Comparison of ENCODE assay signal across 12 mouse cellular contexts in genomic region chr15:99314891-99315290, GRCm38 (mm10). TPM values are rescaled to one million over a fixed set of nuclear protein-coding genes. Genes with fewer than 3 reads are reported as not detected.
DNase-seq lines count a peak whose midpoint lies in the region; ATAC-seq and TF ChIP-seq lines count a peak whose summit lies in the region.
"Had no signal": no experiment of that assay in that cellular context is flagged by ENCODE, and none has a peak within 500 bp of the region (broad histone marks: within the 10 kb centered on the region; RNA-seq: fewer than 3 reads in every experiment).

No protein-coding gene starts in this region.

- no peak for TF ChIP-seq CTCF in heart, postnatal 0 days (IDR thresholded peaks at IDR 0.05; ENCODE audit: low read depth)

- H3K4me1 ChIP-seq in heart, postnatal 0 days (ENCODE audit: control insufficient read depth, insufficient read depth) = peaks cover under 1% of the 10 kb centered on the region; the same call in 1 of the 2 replicates
- H3K4me1 ChIP-seq in heart, embryonic 10.5 days = peaks cover 18% of the 10 kb centered on the region; the same call in 1 of the 2 replicates
- H3K4me1 ChIP-seq in liver, embryonic 16.5 days (ENCODE audit: control insufficient read depth, low read depth, low read length) = no peaks in the 10 kb centered on the region
- H3K4me1 ChIP-seq in liver, embryonic 11.5 days (replicated peaks; ENCODE audit: control insufficient read depth, insufficient read depth, low read length) = no peaks in the 10 kb centered on the region
- no peaks in the 10 kb centered on the region for H3K4me1 ChIP-seq in embryonic facial prominence, embryonic 13.5 days
- H3K4me1 ChIP-seq in midbrain, embryonic 11.5 days (ENCODE audit: control insufficient read depth, insufficient read depth, low read length) = no peaks in the 10 kb centered on the region
- H3K4me1 ChIP-seq: limb, embryonic 15.5 days had no signal

- peaks cover 86% of the 10 kb centered on the region for H3K36me3 ChIP-seq in heart, postnatal 0 days (replicated peaks; ENCODE audit: control insufficient read depth, insufficient read depth, low read length)
- H3K36me3 ChIP-seq in heart, embryonic 10.5 days = peaks cover 95% of the 10 kb centered on the region
- 0 out of 2 replicates have a peak, but pooled peaks cover 2% of the 10 kb centered on the region for H3K36me3 ChIP-seq in liver, embryonic 16.5 days (ENCODE audit: control insufficient read depth, insufficient read depth)
- peaks cover 22% of the 10 kb centered on the region for H3K36me3 ChIP-seq in liver, embryonic 11.5 days (ENCODE audit: control insufficient read depth, insufficient read depth, low read length)
- H3K36me3 ChIP-seq in embryonic facial prominence, embryonic 13.5 days = peaks cover 94% of the 10 kb centered on the region
- H3K36me3 ChIP-seq in midbrain, embryonic 11.5 days (ENCODE audit: control insufficient read depth, insufficient read depth, low read length) = peaks cover 31% of the 10 kb centered on the region

- no peaks in the 10 kb centered on the region for H3K9me3 ChIP-seq in heart, postnatal 0 days (replicated peaks; ENCODE audit: control insufficient read depth, low read length)
- no peaks in the 10 kb centered on the region for H3K9me3 ChIP-seq in heart, embryonic 10.5 days
- H3K9me3 ChIP-seq in liver, embryonic 16.5 days (replicated peaks; ENCODE audit: control insufficient read depth, low read length) = no peaks in the 10 kb centered on the region
- no peaks in the 10 kb centered on the region for H3K9me3 ChIP-seq in liver, embryonic 11.5 days (ENCODE audit: control insufficient read depth, low read length)
- no peaks in the 10 kb centered on the region for H3K9me3 ChIP-seq in embryonic facial prominence, embryonic 13.5 days
- H3K9me3 ChIP-seq in midbrain, embryonic 11.5 days (ENCODE audit: control insufficient read depth, low read length) = no peaks in the 10 kb centered on the region
- H3K9me3 ChIP-seq: limb, embryonic 15.5 days had no signal

- 89% methylated on average over 16 of the region's 16 CpGs for WGBS in heart, postnatal 0 days
- WGBS in heart, embryonic 10.5 days = 93% methylated on average over 16 of the region's 16 CpGs
- WGBS in liver, embryonic 16.5 days (ENCODE audit: insufficient replicate concordance) = 82% methylated on average over 16 of the region's 16 CpGs
- WGBS in liver, embryonic 11.5 days = 89% methylated on average over 16 of the region's 16 CpGs
- WGBS in embryonic facial prominence, embryonic 13.5 days = 85% methylated on average over 16 of the region's 16 CpGs
- WGBS in midbrain, embryonic 11.5 days = 92% methylated on average over 16 of the region's 16 CpGs

- no peak for DNase-seq in heart, postnatal 0 days (ENCODE audit: low spot score)
- no peak for DNase-seq in heart, embryonic 10.5 days (ENCODE audit: low spot score)
- DNase-seq in liver, embryonic 11.5 days (ENCODE audit: low spot score) = no peak
- peak; percentile 65 for DNase-seq in lung, postnatal 36 days
- DNase-seq in midbrain, embryonic 11.5 days (ENCODE audit: low spot score, missing footprints) = no peak
- DNase-seq: gastrocnemius, postnatal 36 days; thymus, postnatal 25 days had no signal

- no peak overlapping the region for H3K4me2 ChIP-seq in heart, postnatal 0 days (ENCODE audit: low read depth, low read length)
- H3K4me2 ChIP-seq in liver, embryonic 16.5 days (ENCODE audit: low read depth, low read length) = no peak overlapping the region
- H3K4me2 ChIP-seq in liver, embryonic 11.5 days = no peak overlapping the region
- H3K4me2 ChIP-seq in embryonic facial prominence, embryonic 13.5 days = no peak overlapping the region
- no peak overlapping the region for H3K4me2 ChIP-seq in midbrain, embryonic 11.5 days
- H3K4me2 ChIP-seq: limb, embryonic 15.5 days had no signal

- no peak for TF ChIP-seq EP300 in heart, postnatal 0 days (IDR thresholded peaks at IDR 0.05; ENCODE audit: low read depth)

- ATAC-seq in heart, postnatal 0 days (ENCODE audit: insufficient read depth, low read depth) = no peak
- 0 out of 2 replicates have a peak, but pooled peaks have one; percentile 16 for ATAC-seq in liver, embryonic 16.5 days (ENCODE audit: low read depth)
- no peak for ATAC-seq in liver, embryonic 11.5 days (replicated peaks; ENCODE audit: low FRiP score)
- 0 out of 2 replicates have a peak, but pooled peaks have one; percentile 15 for ATAC-seq in embryonic facial prominence, embryonic 13.5 days (ENCODE audit: insufficient number of reproducible peaks, insufficient read depth, low FRiP score, low TSS enrichment, low read depth)
- no peak for ATAC-seq in midbrain, embryonic 11.5 days (ENCODE audit: low FRiP score)
- ATAC-seq: forebrain, embryonic 16.5 days had no signal

- no peak overlapping the region for H3K4me3 ChIP-seq in heart, postnatal 0 days (ENCODE audit: low read depth, low read length)
- no peak overlapping the region for H3K4me3 ChIP-seq in heart, embryonic 10.5 days
- no peak overlapping the region for H3K4me3 ChIP-seq in liver, embryonic 16.5 days (ENCODE audit: low read depth, low read length)
- no peak overlapping the region for H3K4me3 ChIP-seq in liver, embryonic 11.5 days (ENCODE audit: low read depth, low read length)
- H3K4me3 ChIP-seq in embryonic facial prominence, embryonic 13.5 days = no peak overlapping the region
- H3K4me3 ChIP-seq in midbrain, embryonic 11.5 days (ENCODE audit: low read depth, low read length) = no peak overlapping the region
- H3K4me3 ChIP-seq: limb, embryonic 15.5 days had no signal

- no peak overlapping the region for H3K9ac ChIP-seq in heart, postnatal 0 days (replicated peaks; ENCODE audit: low read depth, low read length)
- no peak overlapping the region for H3K9ac ChIP-seq in liver, embryonic 16.5 days (ENCODE audit: low read depth, low read length)
- no peak overlapping the region for H3K9ac ChIP-seq in liver, embryonic 11.5 days (ENCODE audit: low read depth, low read length)
- H3K9ac ChIP-seq in embryonic facial prominence, embryonic 13.5 days = no peak overlapping the region
- H3K9ac ChIP-seq in midbrain, embryonic 11.5 days (ENCODE audit: low read length) = no peak overlapping the region
- H3K9ac ChIP-seq: limb, embryonic 15.5 days had no signal

- H3K27me3 ChIP-seq in heart, postnatal 0 days (ENCODE audit: control insufficient read depth, insufficient read depth, low read length) = no peaks in the 10 kb centered on the region
- no peaks in the 10 kb centered on the region for H3K27me3 ChIP-seq in heart, embryonic 10.5 days (ENCODE audit: insufficient read depth, poor library complexity, severe bottlenecking)
- no peaks in the 10 kb centered on the region for H3K27me3 ChIP-seq in liver, embryonic 16.5 days (ENCODE audit: control insufficient read depth, insufficient read depth, low read depth, low read length)
- H3K27me3 ChIP-seq in liver, embryonic 11.5 days (replicated peaks; ENCODE audit: control insufficient read depth, insufficient read depth, low read length) = no peaks in the 10 kb centered on the region
- no peaks in the 10 kb centered on the region for H3K27me3 ChIP-seq in embryonic facial prominence, embryonic 13.5 days
- H3K27me3 ChIP-seq in midbrain, embryonic 11.5 days (ENCODE audit: control insufficient read depth, insufficient read depth, low read length) = no peaks in the 10 kb centered on the region
- H3K27me3 ChIP-seq: limb, embryonic 15.5 days had no signal

- H3K27ac ChIP-seq in heart, postnatal 0 days (ENCODE audit: low read depth) = peak overlapping the region; percentile 41; the same call in 1 of the 2 replicates
- H3K27ac ChIP-seq in heart, embryonic 10.5 days = no peak overlapping the region
- H3K27ac ChIP-seq in liver, embryonic 16.5 days (ENCODE audit: low read length) = no peak overlapping the region
- no peak overlapping the region for H3K27ac ChIP-seq in liver, embryonic 11.5 days (ENCODE audit: low read depth, low read length)
- no peak overlapping the region; the same call in 1 of the 2 replicates for H3K27ac ChIP-seq in embryonic facial prominence, embryonic 13.5 days
- H3K27ac ChIP-seq in midbrain, embryonic 11.5 days (ENCODE audit: low read depth, low read length) = no peak overlapping the region
- H3K27ac ChIP-seq: limb, embryonic 15.5 days had no signal

RNA-seq across cellular contexts. Expression of gene Fam186b, which starts 19.2 kb away (rescaled TPM):
- not detected in 2 replicates for total RNA-seq in heart, postnatal 0 days (2014; rRNA removed; ENCODE audit: low replicate concordance)
- 0.07 and 0.22 TPM in 2 replicates for polyA plus RNA-seq in heart, postnatal 0 days (2015; fragmentation: Nextera tagmentation; extraction: Ambion mirVana)
- polyA plus RNA-seq in heart, embryonic 10.5 days (2016; fragmentation: Nextera tagmentation; extraction: Ambion mirVana) = 0.19 and 0.37 TPM in 2 replicates
- 0.04 TPM in 1 of 2 replicates, not detected in the other for polyA plus RNA-seq in liver, embryonic 16.5 days (2015; fragmentation: Nextera tagmentation; extraction: Ambion mirVana)
- polyA plus RNA-seq in liver, embryonic 11.5 days (2014; fragmentation: Nextera tagmentation; extraction: Ambion mirVana) = 0.08 and 0.09 TPM in 2 replicates
- polyA plus RNA-seq in embryonic facial prominence, embryonic 13.5 days (2015; fragmentation: Nextera tagmentation; extraction: Ambion mirVana) = 0.12 and 0.42 TPM in 2 replicates
- 0.19 TPM in 1 of 2 replicates, not detected in the other for polyA plus RNA-seq in midbrain, embryonic 11.5 days (2014; fragmentation: Nextera tagmentation; extraction: Ambion mirVana)
- total RNA-seq: gastrocnemius, postnatal 36 days; heart, postnatal 36 days had no signal

RNA-seq across cellular contexts. Expression of gene Prpf40b, which starts 20.0 kb away (rescaled TPM):
- 25.4 and 26.9 TPM in 2 replicates for total RNA-seq in heart, postnatal 0 days (2014; rRNA removed; ENCODE audit: low replicate concordance)
- 27.4 and 29.3 TPM in 2 replicates for polyA plus RNA-seq in heart, postnatal 0 days (2015; fragmentation: Nextera tagmentation; extraction: Ambion mirVana)
- polyA plus RNA-seq in heart, embryonic 10.5 days (2016; fragmentation: Nextera tagmentation; extraction: Ambion mirVana) = 40.0 and 54.7 TPM in 2 replicates
- polyA plus RNA-seq in liver, embryonic 16.5 days (2015; fragmentation: Nextera tagmentation; extraction: Ambion mirVana) = 6.5 and 8.0 TPM in 2 replicates
- polyA plus RNA-seq in liver, embryonic 11.5 days (2014; fragmentation: Nextera tagmentation; extraction: Ambion mirVana) = 27.7 and 30.5 TPM in 2 replicates
- polyA plus RNA-seq in embryonic facial prominence, embryonic 13.5 days (2015; fragmentation: Nextera tagmentation; extraction: Ambion mirVana) = 82.4 and 83.6 TPM in 2 replicates
- polyA plus RNA-seq in midbrain, embryonic 11.5 days (2014; fragmentation: Nextera tagmentation; extraction: Ambion mirVana) = 41.5 and 41.6 TPM in 2 replicates

RNA-seq across cellular contexts. Expression of gene Fmnl3, which starts 55.4 kb away (rescaled TPM):
- total RNA-seq in heart, postnatal 0 days (2014; rRNA removed; ENCODE audit: low replicate concordance) = 18.2 and 21.6 TPM in 2 replicates
- 10.1 and 12.1 TPM in 2 replicates for polyA plus RNA-seq in heart, postnatal 0 days (2015; fragmentation: Nextera tagmentation; extraction: Ambion mirVana)
- polyA plus RNA-seq in heart, embryonic 10.5 days (2016; fragmentation: Nextera tagmentation; extraction: Ambion mirVana) = 14.3 and 17.5 TPM in 2 replicates
- 2.9 and 3.0 TPM in 2 replicates for polyA plus RNA-seq in liver, embryonic 16.5 days (2015; fragmentation: Nextera tagmentation; extraction: Ambion mirVana)
- polyA plus RNA-seq in liver, embryonic 11.5 days (2014; fragmentation: Nextera tagmentation; extraction: Ambion mirVana) = 12.8 and 13.3 TPM in 2 replicates
- 29.0 and 29.5 TPM in 2 replicates for polyA plus RNA-seq in embryonic facial prominence, embryonic 13.5 days (2015; fragmentation: Nextera tagmentation; extraction: Ambion mirVana)
- 8.6 and 8.9 TPM in 2 replicates for polyA plus RNA-seq in midbrain, embryonic 11.5 days (2014; fragmentation: Nextera tagmentation; extraction: Ambion mirVana)

Comparison
In these comparisons a context has a peak if more than half of its experiments do, and no peak if none do; other contexts are left out.
1. ATAC-seq: peak in liver, embryonic 16.5 days (single experiment) and embryonic facial prominence, embryonic 13.5 days (single experiment); none in heart, postnatal 0 days (single experiment), liver, embryonic 11.5 days (single experiment) and midbrain, embryonic 11.5 days (single experiment).